Mouse (Mus musculus): Measurements from ENCODE around the gene Phf14. TPM values are rescaled to one million over a fixed set of nuclear protein-coding genes. Genes with fewer than 3 reads are reported as not detected.

Gene Phf14
- total and polyA plus RNA-seq, 2 experiments from 2014 or later: 81.5 to 86.2 TPM

- Histone ChIP-seq H3K27me3 (ENCODE audit: insufficient read depth, low read length) (no peaks in the 10 kb centered on the region), H3K9ac (replicated peaks; ENCODE audit: low read length) (no peak overlapping the region), H3K36me3 (ENCODE audit: insufficient read depth, low read length) (peaks cover 14% of the 10 kb centered on the region; the same call in 1 of the 2 replicates), H3K4me2 (ENCODE audit: low read depth, low read length) (no peak overlapping the region), H3K4me3 (ENCODE audit: low read length) (no peak overlapping the region), H3K27ac (no peak overlapping the region), H3K4me1 (ENCODE audit: insufficient read depth, low read length) (no peaks in the 10 kb centered on the region), H3K9me3 (ENCODE audit: low read length) (no peaks in the 10 kb centered on the region)
- WGBS: 100% methylated on average over 1 of the region's 1 CpGs
- no peak for ATAC-seq
- DNase-seq (ENCODE audit: low spot score): no peak
- TF ChIP-seq CTCF (IDR thresholded peaks at IDR 0.05; ENCODE audit: low read depth): no peak
These were observed 86.2 kb downstream of the Phf14 start for GRCm38 (mm10) chr6:11993782-11994181.

GRCm38 (mm10) chr6:11998576-11998975 is 91.0 kb downstream of the Phf14 start:
- no peak overlapping the region for H3K4me3 ChIP-seq (ENCODE audit: low read length)
- no peaks in the 10 kb centered on the region for H3K4me1 ChIP-seq (ENCODE audit: insufficient read depth, low read length)
- H3K4me2 ChIP-seq (ENCODE audit: low read depth, low read length): no peak overlapping the region
- H3K9me3 ChIP-seq (ENCODE audit: low read length): no peaks in the 10 kb centered on the region
- 69% methylated on average over 4 of the region's 4 CpGs for WGBS
- no peaks in the 10 kb centered on the region for H3K27me3 ChIP-seq (ENCODE audit: insufficient read depth, low read length)
- no peak overlapping the region for H3K27ac ChIP-seq
- DNase-seq (ENCODE audit: low spot score): no peak
- ATAC-seq: no peak
- peaks cover 14% of the 10 kb centered on the region; the same call in 1 of the 2 replicates for H3K36me3 ChIP-seq (ENCODE audit: insufficient read depth, low read length)
- no peak overlapping the region for H3K9ac ChIP-seq (replicated peaks; ENCODE audit: low read length)
- no peak for TF ChIP-seq CTCF (IDR thresholded peaks at IDR 0.05; ENCODE audit: low read depth)

- Histone ChIP-seq H3K27ac (no peak overlapping the region), H3K4me1 (ENCODE audit: insufficient read depth, low read length) (no peaks in the 10 kb centered on the region), H3K27me3 (ENCODE audit: insufficient read depth, low read length) (no peaks in the 10 kb centered on the region), H3K4me3 (ENCODE audit: low read length) (no peak overlapping the region), H3K9me3 (ENCODE audit: low read length) (no peaks in the 10 kb centered on the region), H3K36me3 (ENCODE audit: insufficient read depth, low read length) (peaks cover 14% of the 10 kb centered on the region; the same call in 1 of the 2 replicates), H3K4me2 (ENCODE audit: low read depth, low read length) (no peak overlapping the region), H3K9ac (replicated peaks; ENCODE audit: low read length) (no peak overlapping the region)
- TF ChIP-seq CTCF (IDR thresholded peaks at IDR 0.05; ENCODE audit: low read depth): no peak
- 87% methylated on average over 1 of the region's 1 CpGs for WGBS
- ATAC-seq: no peak
- no peak for DNase-seq (ENCODE audit: low spot score)
These were observed 91.9 kb downstream of the Phf14 start for GRCm38 (mm10) chr6:11999506-11999905.

GRCm38 (mm10) chr6:12005455-12005854 is 97.8 kb downstream of the Phf14 start:
- Histone ChIP-seq H3K9me3 (ENCODE audit: low read length) (no peaks in the 10 kb centered on the region), H3K27ac (no peak overlapping the region), H3K36me3 (ENCODE audit: insufficient read depth, low read length) (peaks cover 4% of the 10 kb centered on the region; the same call in 1 of the 2 replicates), H3K4me2 (ENCODE audit: low read depth, low read length) (no peak overlapping the region), H3K27me3 (ENCODE audit: insufficient read depth, low read length) (no peaks in the 10 kb centered on the region), H3K4me3 (ENCODE audit: low read length) (no peak overlapping the region), H3K4me1 (ENCODE audit: insufficient read depth, low read length) (no peaks in the 10 kb centered on the region), H3K9ac (replicated peaks; ENCODE audit: low read length) (no peak overlapping the region)
- no peak for ATAC-seq
- no peak for DNase-seq (ENCODE audit: low spot score)
- WGBS: 95% methylated on average over 4 of the region's 4 CpGs
- TF ChIP-seq CTCF (IDR thresholded peaks at IDR 0.05; ENCODE audit: low read depth): no peak

- no peak for TF ChIP-seq CTCF (IDR thresholded peaks at IDR 0.05; ENCODE audit: low read depth)
- 92% methylated on average over 1 of the region's 1 CpGs for WGBS
- Histone ChIP-seq H3K27ac (no peak overlapping the region), H3K4me2 (ENCODE audit: low read depth, low read length) (no peak overlapping the region), H3K27me3 (ENCODE audit: insufficient read depth, low read length) (no peaks in the 10 kb centered on the region), H3K4me1 (ENCODE audit: insufficient read depth, low read length) (no peaks in the 10 kb centered on the region), H3K36me3 (ENCODE audit: insufficient read depth, low read length) (peaks cover 4% of the 10 kb centered on the region; the same call in 1 of the 2 replicates), H3K9ac (replicated peaks; ENCODE audit: low read length) (no peak overlapping the region), H3K4me3 (ENCODE audit: low read length) (no peak overlapping the region), H3K9me3 (ENCODE audit: low read length) (no peaks in the 10 kb centered on the region)
- ATAC-seq (no peak), DNase-seq (ENCODE audit: low spot score) (no peak)
These were observed 98.4 kb downstream of the Phf14 start for GRCm38 (mm10) chr6:12006001-12006400.

GRCm38 (mm10) chr6:12012103-12012502 is 104.5 kb downstream of the Phf14 start:
- Histone ChIP-seq H3K27ac (no peak overlapping the region), H3K4me3 (ENCODE audit: low read length) (no peak overlapping the region), H3K9ac (replicated peaks; ENCODE audit: low read length) (no peak overlapping the region), H3K4me1 (ENCODE audit: insufficient read depth, low read length) (no peaks in the 10 kb centered on the region), H3K36me3 (ENCODE audit: insufficient read depth, low read length) (peaks cover 4% of the 10 kb centered on the region; the same call in 1 of the 2 replicates), H3K27me3 (ENCODE audit: insufficient read depth, low read length) (no peaks in the 10 kb centered on the region), H3K9me3 (ENCODE audit: low read length) (no peaks in the 10 kb centered on the region), H3K4me2 (ENCODE audit: low read depth, low read length) (no peak overlapping the region)
- no peak for TF ChIP-seq CTCF (IDR thresholded peaks at IDR 0.05; ENCODE audit: low read depth)
- ATAC-seq: no peak
- 91% methylated on average over 5 of the region's 5 CpGs for WGBS
- no peak for DNase-seq (ENCODE audit: low spot score)

- ATAC-seq (0 out of 2 replicates have a peak, but pooled peaks have one; percentile 38), DNase-seq (ENCODE audit: low spot score) (peak; percentile 3)
- no peak overlapping the region for H3K4me2 ChIP-seq (ENCODE audit: low read depth, low read length)
- no peaks in the 10 kb centered on the region for H3K36me3 ChIP-seq (ENCODE audit: insufficient read depth, low read length)
- 14% methylated on average over 2 of the region's 2 CpGs for WGBS
- H3K9me3 ChIP-seq (ENCODE audit: low read length): no peaks in the 10 kb centered on the region
- H3K27me3 ChIP-seq (ENCODE audit: insufficient read depth, low read length): no peaks in the 10 kb centered on the region
- TF ChIP-seq CTCF (IDR thresholded peaks at IDR 0.05; ENCODE audit: low read depth): no peak
- no peaks in the 10 kb centered on the region for H3K4me1 ChIP-seq (ENCODE audit: insufficient read depth, low read length)
- no peak overlapping the region for H3K9ac ChIP-seq (replicated peaks; ENCODE audit: low read length)
- no peak overlapping the region for H3K4me3 ChIP-seq (ENCODE audit: low read length)
- no peak overlapping the region for H3K27ac ChIP-seq
These were observed 106.4 kb downstream of the Phf14 start for GRCm38 (mm10) chr6:12014035-12014434.

All from hindbrain, postnatal 0 days (tissue).